Mouse (Mus musculus) heart, postnatal 0 days (tissue): ENCODE measurements around the gene Sirt3. TPM values are rescaled to one million over a fixed set of nuclear protein-coding genes. Genes with fewer than 3 reads are reported as not detected.

Source experiments
- ATAC-seq: fragments of 200-750 bp; cut with Nextera tagmentation; 2 replicates; pipeline ENCODE4 v1.8.0; 2017; ENCODE audit warnings: low read depth, moderate number of reproducible peaks, moderate library complexity; ENCODE audit not compliant: insufficient read depth
- DNase-seq: peaks from one replicate; pipeline ENCODE4 v3.0.0-alpha.2; 2016; ENCODE audit warnings: low spot score
- H3K27ac ChIP-seq: fragments of 300-500 bp; sonication (generic); 2 replicates; pipeline ENCODE4 v1.5.1; 2014; ENCODE audit warnings: low read depth, mild to moderate bottlenecking
- H3K27me3 ChIP-seq: fragments of 300-500 bp; sonication (generic); 2 replicates; pipeline ENCODE4 v1.6.1; 2014; ENCODE audit warnings: low read length, mixed read lengths; ENCODE audit not compliant: control insufficient read depth, insufficient read depth
- H3K36me3 ChIP-seq: fragments of 300-500 bp; sonication (generic); replicated peaks from 2 replicates; pipeline ENCODE4 v1.6.1; 2014; ENCODE audit warnings: low read length, mixed read lengths; ENCODE audit not compliant: control insufficient read depth, insufficient read depth
- H3K4me1 ChIP-seq: fragments of 300-500 bp; sonication (generic); 2 replicates; pipeline ENCODE4 v1.6.1; 2014; ENCODE audit warnings: antibody characterized with exemption; ENCODE audit not compliant: control insufficient read depth, insufficient read depth
- H3K4me2 ChIP-seq: fragments of 300-500 bp; sonication (generic); 2 replicates; pipeline ENCODE4 v1.6.1; 2014; ENCODE audit warnings: low read depth, mild to moderate bottlenecking, low read length, moderate library complexity
- H3K4me3 ChIP-seq: fragments of 300-500 bp; sonication (generic); 2 replicates; pipeline ENCODE4 v1.5.1; 2014; ENCODE audit warnings: low read depth, low read length
- H3K9ac ChIP-seq: fragments of 300-500 bp; sonication (generic); replicated peaks from 2 replicates; pipeline ENCODE4 v1.6.1; 2014; ENCODE audit warnings: low read depth, low read length, mixed read lengths
- H3K9me3 ChIP-seq: fragments of 300-500 bp; sonication (generic); replicated peaks from 2 replicates; pipeline ENCODE4 v1.6.1; 2016; ENCODE audit warnings: low read length; ENCODE audit not compliant: control insufficient read depth
- CTCF ChIP-seq: IDR thresholded peaks from 2 replicates; pipeline ENCODE4 v1.5.1; 2016; ENCODE audit warnings: antibody characterized with exemption, control low read depth, low read depth
- EP300 ChIP-seq: IDR thresholded peaks from 2 replicates; pipeline ENCODE4 v1.6.1; 2016; ENCODE audit warnings: antibody characterized with exemption, low read depth
- WGBS: fragments of 180-500 bp; shearing (Covaris S2); extraction: QIAGEN DNeasy Blood & Tissue Kit; methylation state at CpG from one replicate; pipeline ENCODE4 v1.1.7; 2014; 5-methylcytosine and 5-hydroxymethylcytosine counted together
- polyA plus RNA-seq: library from polyadenylated mRNA; unstranded; fragments of >200 nt; fragmentation: Nextera tagmentation; extraction: Ambion mirVana; gene quantifications from 2 replicates; pipeline ENCODE4 v1.2.1, GENCODE M21; 2015
- total RNA-seq: library from RNA; depleted of rRNA; stranded (reverse); fragments of >200 nt; gene quantifications from 2 replicates; pipeline ENCODE4 v1.2.3, GENCODE M21; 2014; ENCODE audit warnings: low replicate concordance

Gene Sirt3
- total and polyA plus RNA-seq, 2 experiments from 2014 or later, result 78.0 to 105 TPM

GRCm38 (mm10) chr7:140908634-140909107 lies 26.6 kb upstream of the Sirt3 start:
- Histone ChIP-seq H3K4me2 (peak overlapping the region; percentile 72), H3K27ac (no peak overlapping the region), H3K9me3 (no peaks in the 10 kb centered on the region), H3K4me1 (no peaks in the 10 kb centered on the region), H3K27me3 (no peaks in the 10 kb centered on the region), H3K9ac (no peak overlapping the region; the same call in 1 of the 2 replicates), H3K36me3 (no peaks in the 10 kb centered on the region), H3K4me3 (peak overlapping the region; percentile 40)
- TF ChIP-seq CTCF, result peak; percentile 87
- TF ChIP-seq EP300, result no peak
- 1% methylated on average over 19 of the region's 19 CpGs for WGBS
- peak; percentile 86 for DNase-seq
- ATAC-seq, result peak; percentile 71

- ATAC-seq (no peak), DNase-seq (no peak)
- no peak overlapping the region for H3K9ac ChIP-seq
- TF ChIP-seq CTCF (no peak), EP300 (no peak)
- no peaks in the 10 kb centered on the region for H3K36me3 ChIP-seq
- H3K4me1 ChIP-seq, result no peaks in the 10 kb centered on the region
- no peaks in the 10 kb centered on the region for H3K27me3 ChIP-seq
- no peak overlapping the region for H3K4me3 ChIP-seq
- no peak overlapping the region for H3K4me2 ChIP-seq
- H3K9me3 ChIP-seq, result no peaks in the 10 kb centered on the region
- WGBS, result 54% methylated on average over 7 of the region's 7 CpGs
- H3K27ac ChIP-seq, result no peak overlapping the region
Observed at GRCm38 (mm10) chr7:140908181-140908580, 26.1 kb upstream of the Sirt3 start.

GRCm38 (mm10) chr7:140907697-140908096 lies 25.6 kb upstream of the Sirt3 start:
- no peak for TF ChIP-seq EP300
- no peak for TF ChIP-seq CTCF
- H3K4me3 ChIP-seq, result no peak overlapping the region
- 85% methylated on average over 7 of the region's 7 CpGs for WGBS
- no peak for DNase-seq
- H3K9me3 ChIP-seq, result no peaks in the 10 kb centered on the region
- no peak overlapping the region for H3K4me2 ChIP-seq
- no peak overlapping the region for H3K9ac ChIP-seq
- no peak for ATAC-seq
- no peaks in the 10 kb centered on the region for H3K27me3 ChIP-seq
- no peaks in the 10 kb centered on the region for H3K36me3 ChIP-seq
- H3K27ac ChIP-seq, result no peak overlapping the region
- no peaks in the 10 kb centered on the region for H3K4me1 ChIP-seq

GRCm38 (mm10) chr7:140907131-140907530 lies 25.0 kb upstream of the Sirt3 start:
- Histone ChIP-seq H3K36me3 (no peaks in the 10 kb centered on the region), H3K4me2 (no peak overlapping the region), H3K27me3 (no peaks in the 10 kb centered on the region), H3K4me1 (no peaks in the 10 kb centered on the region), H3K27ac (no peak overlapping the region), H3K4me3 (no peak overlapping the region), H3K9me3 (no peaks in the 10 kb centered on the region), H3K9ac (no peak overlapping the region)
- TF ChIP-seq CTCF (no peak), EP300 (no peak)
- DNase-seq (no peak), ATAC-seq (no peak)
- 63% methylated on average over 13 of the region's 13 CpGs for WGBS

- no peak overlapping the region for H3K9ac ChIP-seq
- TF ChIP-seq EP300 (no peak), CTCF (no peak)
- DNase-seq (no peak), ATAC-seq (no peak)
- 42% methylated on average over 2 of the region's 2 CpGs for WGBS
- H3K36me3 ChIP-seq, result no peaks in the 10 kb centered on the region
- H3K4me1 ChIP-seq, result peaks cover 7% of the 10 kb centered on the region
- no peak overlapping the region for H3K4me3 ChIP-seq
- no peak overlapping the region for H3K4me2 ChIP-seq
- H3K9me3 ChIP-seq, result no peaks in the 10 kb centered on the region
- H3K27me3 ChIP-seq, result no peaks in the 10 kb centered on the region
- no peak overlapping the region for H3K27ac ChIP-seq
Observed at GRCm38 (mm10) chr7:140905642-140906081, 23.6 kb upstream of the Sirt3 start.

GRCm38 (mm10) chr7:140903212-140903611 lies 21.1 kb upstream of the Sirt3 start:
- WGBS, result 25% methylated on average over 13 of the region's 13 CpGs
- DNase-seq (peak; percentile 71), ATAC-seq (peak; percentile 21)
- H3K9ac ChIP-seq, result no peak overlapping the region
- H3K4me1 ChIP-seq, result peaks cover 15% of the 10 kb centered on the region
- H3K4me2 ChIP-seq, result no peak overlapping the region
- TF ChIP-seq EP300 (no peak), CTCF (peak; percentile 93)
- peaks cover 13% of the 10 kb centered on the region for H3K36me3 ChIP-seq
- H3K4me3 ChIP-seq, result no peak overlapping the region
- H3K9me3 ChIP-seq, result no peaks in the 10 kb centered on the region
- H3K27me3 ChIP-seq, result no peaks in the 10 kb centered on the region
- H3K27ac ChIP-seq, result no peak overlapping the region
